Mouse (Mus musculus): ENCODE results near the gene Smim13. TPM values are rescaled to one million over a fixed set of nuclear protein-coding genes. Genes with fewer than 3 reads are reported as not detected.
"Not testable (repeated sequence)": the region's sequence is repeated elsewhere in the genome, so short reads cannot be mapped to it uniquely, and the experiment has no call there.

Smim13 gene
- polyA plus RNA-seq, 1 experiment from 2014 or later: 9.4 TPM

- H3K36me3 ChIP-seq (ENCODE audit: control insufficient read depth, insufficient read depth, low read length): no peaks in the 10 kb centered on the region
- H3K4me3 ChIP-seq (ENCODE audit: low read depth, low read length): 0 out of 2 replicates have a peak overlapping the region, but pooled peaks have one; percentile 1
- ATAC-seq (ENCODE audit: low FRiP score, low TSS enrichment): peak; percentile 53
- no peaks in the 10 kb centered on the region for H3K27me3 ChIP-seq (ENCODE audit: control insufficient read depth, insufficient read depth, low read length)
- no peaks in the 10 kb centered on the region for H3K4me1 ChIP-seq (replicated peaks; ENCODE audit: control insufficient read depth, insufficient read depth)
- H3K9me3 ChIP-seq (ENCODE audit: control insufficient read depth, low read length): no peaks in the 10 kb centered on the region
- TF ChIP-seq EP300 (optimal IDR thresholded peaks at IDR 0.05): no peak
- TF ChIP-seq CTCF (IDR thresholded peaks at IDR 0.05; ENCODE audit: low read depth): no peak
- H3K27ac ChIP-seq (replicated peaks): peak overlapping the region; percentile 83
- H3K9ac ChIP-seq (ENCODE audit: low read length): no peak overlapping the region
- 30% methylated on average over 5 of the region's 5 CpGs for WGBS
- no peak for DNase-seq (ENCODE audit: low spot score)
- no peak overlapping the region for H3K4me2 ChIP-seq (replicated peaks; ENCODE audit: low read depth)
Measured at GRCm38 (mm10) chr13:41251667-41252066, 2.0 kb downstream of the Smim13 start.

- Histone ChIP-seq H3K27ac (replicated peaks) (peak overlapping the region; percentile 83), H3K4me3 (ENCODE audit: low read depth, low read length) (0 out of 2 replicates have a peak overlapping the region, but pooled peaks have one; percentile 1), H3K36me3 (ENCODE audit: control insufficient read depth, insufficient read depth, low read length) (no peaks in the 10 kb centered on the region), H3K4me1 (replicated peaks; ENCODE audit: control insufficient read depth, insufficient read depth) (no peaks in the 10 kb centered on the region), H3K9me3 (ENCODE audit: control insufficient read depth, low read length) (no peaks in the 10 kb centered on the region), H3K4me2 (replicated peaks; ENCODE audit: low read depth) (peak overlapping the region; percentile 29), H3K9ac (ENCODE audit: low read length) (no peak overlapping the region), H3K27me3 (ENCODE audit: control insufficient read depth, insufficient read depth, low read length) (no peaks in the 10 kb centered on the region)
- WGBS: 62% methylated on average over 6 of the region's 6 CpGs
- peak; percentile 47; the same call in 1 of the 2 replicates for ATAC-seq (ENCODE audit: low FRiP score, low TSS enrichment)
- TF ChIP-seq EP300 (optimal IDR thresholded peaks at IDR 0.05) (no peak), CTCF (IDR thresholded peaks at IDR 0.05; ENCODE audit: low read depth) (no peak)
- DNase-seq (ENCODE audit: low spot score): peak; percentile 52
Measured at GRCm38 (mm10) chr13:41252141-41252540, 2.5 kb downstream of the Smim13 start.

- Histone ChIP-seq H3K36me3 (ENCODE audit: control insufficient read depth, insufficient read depth, low read length) (no peaks in the 10 kb centered on the region), H3K27me3 (ENCODE audit: control insufficient read depth, insufficient read depth, low read length) (no peaks in the 10 kb centered on the region), H3K9ac (ENCODE audit: low read length) (no peak overlapping the region), H3K4me1 (replicated peaks; ENCODE audit: control insufficient read depth, insufficient read depth) (no peaks in the 10 kb centered on the region), H3K4me2 (replicated peaks; ENCODE audit: low read depth) (no peak overlapping the region), H3K4me3 (ENCODE audit: low read depth, low read length) (no peak overlapping the region), H3K9me3 (ENCODE audit: control insufficient read depth, low read length) (no peaks in the 10 kb centered on the region), H3K27ac (replicated peaks) (no peak overlapping the region)
- TF ChIP-seq EP300 (optimal IDR thresholded peaks at IDR 0.05) (no peak), CTCF (IDR thresholded peaks at IDR 0.05; ENCODE audit: low read depth) (no peak)
- ATAC-seq (ENCODE audit: low FRiP score, low TSS enrichment) (no peak), DNase-seq (ENCODE audit: low spot score) (no peak)
- 86% methylated on average over 7 of the region's 7 CpGs for WGBS
Measured at GRCm38 (mm10) chr13:41252736-41253135, 3.1 kb downstream of the Smim13 start.

- H3K4me1 ChIP-seq (replicated peaks; ENCODE audit: control insufficient read depth, insufficient read depth): no peaks in the 10 kb centered on the region
- H3K9ac ChIP-seq (ENCODE audit: low read length): no peak overlapping the region
- no peaks in the 10 kb centered on the region for H3K36me3 ChIP-seq (ENCODE audit: control insufficient read depth, insufficient read depth, low read length)
- WGBS: 62% methylated on average over 5 of the region's 5 CpGs
- ATAC-seq (ENCODE audit: low FRiP score, low TSS enrichment) (no peak), DNase-seq (ENCODE audit: low spot score) (no peak)
- no peak overlapping the region for H3K4me3 ChIP-seq (ENCODE audit: low read depth, low read length)
- H3K4me2 ChIP-seq (replicated peaks; ENCODE audit: low read depth): no peak overlapping the region
- no peaks in the 10 kb centered on the region for H3K9me3 ChIP-seq (ENCODE audit: control insufficient read depth, low read length)
- H3K27ac ChIP-seq (replicated peaks): no peak overlapping the region
- H3K27me3 ChIP-seq (ENCODE audit: control insufficient read depth, insufficient read depth, low read length): no peaks in the 10 kb centered on the region
- TF ChIP-seq EP300 (optimal IDR thresholded peaks at IDR 0.05): no peak
- no peak for TF ChIP-seq CTCF (IDR thresholded peaks at IDR 0.05; ENCODE audit: low read depth)
Measured at GRCm38 (mm10) chr13:41256126-41256525, 6.5 kb downstream of the Smim13 start.

- 94% methylated on average over 3 of the region's 3 CpGs for WGBS
- Histone ChIP-seq H3K27ac (replicated peaks) (no peak overlapping the region), H3K36me3 (ENCODE audit: control insufficient read depth, insufficient read depth, low read length) (no peaks in the 10 kb centered on the region), H3K4me3 (ENCODE audit: low read depth, low read length) (no peak overlapping the region), H3K4me1 (replicated peaks; ENCODE audit: control insufficient read depth, insufficient read depth) (no peaks in the 10 kb centered on the region), H3K9ac (ENCODE audit: low read length) (no peak overlapping the region), H3K27me3 (ENCODE audit: control insufficient read depth, insufficient read depth, low read length) (no peaks in the 10 kb centered on the region), H3K4me2 (replicated peaks; ENCODE audit: low read depth) (no peak overlapping the region), H3K9me3 (ENCODE audit: control insufficient read depth, low read length) (no peaks in the 10 kb centered on the region)
- TF ChIP-seq CTCF (IDR thresholded peaks at IDR 0.05; ENCODE audit: low read depth) (no peak), EP300 (optimal IDR thresholded peaks at IDR 0.05) (no peak)
- DNase-seq (ENCODE audit: low spot score) (no peak), ATAC-seq (ENCODE audit: low FRiP score, low TSS enrichment) (no peak)
Measured at GRCm38 (mm10) chr13:41256962-41257361, 7.3 kb downstream of the Smim13 start.

- TF ChIP-seq CTCF (IDR thresholded peaks at IDR 0.05; ENCODE audit: low read depth): no peak
- no peak for TF ChIP-seq EP300 (optimal IDR thresholded peaks at IDR 0.05)
- ATAC-seq (ENCODE audit: low FRiP score, low TSS enrichment): no peak
- 87% methylated on average over 4 of the region's 4 CpGs for WGBS
Measured at GRCm38 (mm10) chr13:41257851-41258250, 8.2 kb downstream of the Smim13 start.

GRCm38 (mm10) chr13:41261617-41262016 lies 12.0 kb downstream of the Smim13 start:
- 76% methylated on average over 8 of the region's 8 CpGs for WGBS
- H3K36me3 ChIP-seq (ENCODE audit: control insufficient read depth, insufficient read depth, low read length); H3K4me3 ChIP-seq (ENCODE audit: low read depth, low read length); DNase-seq (ENCODE audit: low spot score); H3K9ac ChIP-seq (ENCODE audit: low read length); H3K4me2 ChIP-seq (replicated peaks; ENCODE audit: low read depth); H3K27me3 ChIP-seq (ENCODE audit: control insufficient read depth, insufficient read depth, low read length); H3K9me3 ChIP-seq (ENCODE audit: control insufficient read depth, low read length); H3K4me1 ChIP-seq (replicated peaks; ENCODE audit: control insufficient read depth, insufficient read depth); H3K27ac ChIP-seq (replicated peaks): not testable (repeated sequence)
- ATAC-seq (ENCODE audit: low FRiP score, low TSS enrichment): peak; percentile 83

More at GRCm38 (mm10) chr13:41257851-41258250, 8.2 kb downstream of the Smim13 start:
- no peaks in the 10 kb centered on the region for H3K36me3 ChIP-seq (ENCODE audit: control insufficient read depth, insufficient read depth, low read length)
- no peak overlapping the region for H3K27ac ChIP-seq (replicated peaks)
- H3K4me2 ChIP-seq (replicated peaks; ENCODE audit: low read depth): no peak overlapping the region
- H3K9ac ChIP-seq (ENCODE audit: low read length): no peak overlapping the region
- H3K4me3 ChIP-seq (ENCODE audit: low read depth, low read length): no peak overlapping the region
- DNase-seq (ENCODE audit: low spot score): no peak
- H3K9me3 ChIP-seq (ENCODE audit: control insufficient read depth, low read length): no peaks in the 10 kb centered on the region
- H3K27me3 ChIP-seq (ENCODE audit: control insufficient read depth, insufficient read depth, low read length): no peaks in the 10 kb centered on the region
- H3K4me1 ChIP-seq (replicated peaks; ENCODE audit: control insufficient read depth, insufficient read depth): no peaks in the 10 kb centered on the region

All from stomach, postnatal 0 days (tissue).